Mouse (Mus musculus) NIH3T3 (cell line): Measurements from ENCODE around the gene Kcnk13.

Experiments
- DNase-seq: peaks from one replicate; pipeline ENCODE4 v3.0.0-alpha.2; 2012; ENCODE audit warnings: low read depth

The Kcnk13 gene

DNA sequence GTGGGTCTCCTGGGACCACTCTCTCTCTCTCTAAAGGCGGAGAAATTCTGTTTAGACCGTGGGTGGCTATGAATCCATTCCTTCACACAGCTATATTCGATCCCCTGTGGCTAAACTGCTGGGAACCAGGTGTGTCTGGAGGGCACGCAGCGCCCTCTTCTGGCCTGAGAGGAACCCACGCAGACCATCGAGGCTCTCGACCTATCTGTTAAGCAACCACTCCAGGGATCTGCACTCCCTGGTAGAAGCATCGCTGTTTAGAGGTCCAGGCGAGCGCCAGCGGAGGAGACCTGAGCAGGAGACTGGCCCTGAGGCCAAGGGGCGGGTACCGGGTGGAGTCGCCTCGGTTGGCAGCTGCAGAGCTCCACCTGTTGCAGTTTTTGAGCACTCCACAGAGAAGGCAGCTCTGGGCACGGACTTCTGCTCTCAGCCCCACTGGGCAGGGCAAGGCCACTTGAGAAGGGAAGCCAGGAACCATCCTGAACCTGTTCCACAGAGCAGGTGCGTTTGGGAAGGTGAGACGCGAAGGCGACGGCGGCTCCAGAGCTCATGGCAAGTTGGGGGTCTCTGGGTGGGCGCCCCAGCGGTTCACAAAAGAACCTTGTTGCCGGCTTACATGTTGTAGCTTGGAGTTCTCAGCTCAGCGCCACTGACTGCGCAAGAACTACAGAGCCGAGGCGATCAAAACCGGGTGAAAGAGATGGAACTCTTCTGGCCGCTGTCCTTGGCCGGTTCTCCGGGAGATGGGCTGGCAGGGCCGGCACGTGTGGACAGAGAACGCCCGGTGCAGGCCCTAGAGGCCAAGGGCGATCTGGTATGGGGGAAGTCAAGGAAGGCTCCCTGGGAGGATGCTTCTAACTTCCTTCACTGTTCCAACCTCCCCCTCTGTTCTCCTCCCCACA is at the start of gene Kcnk13:
Kcnk13 (plus strand) TSS at position 199 of the 902 bp plus-strand sequence.
- peak; percentile 85 for DNase-seq

DNA sequence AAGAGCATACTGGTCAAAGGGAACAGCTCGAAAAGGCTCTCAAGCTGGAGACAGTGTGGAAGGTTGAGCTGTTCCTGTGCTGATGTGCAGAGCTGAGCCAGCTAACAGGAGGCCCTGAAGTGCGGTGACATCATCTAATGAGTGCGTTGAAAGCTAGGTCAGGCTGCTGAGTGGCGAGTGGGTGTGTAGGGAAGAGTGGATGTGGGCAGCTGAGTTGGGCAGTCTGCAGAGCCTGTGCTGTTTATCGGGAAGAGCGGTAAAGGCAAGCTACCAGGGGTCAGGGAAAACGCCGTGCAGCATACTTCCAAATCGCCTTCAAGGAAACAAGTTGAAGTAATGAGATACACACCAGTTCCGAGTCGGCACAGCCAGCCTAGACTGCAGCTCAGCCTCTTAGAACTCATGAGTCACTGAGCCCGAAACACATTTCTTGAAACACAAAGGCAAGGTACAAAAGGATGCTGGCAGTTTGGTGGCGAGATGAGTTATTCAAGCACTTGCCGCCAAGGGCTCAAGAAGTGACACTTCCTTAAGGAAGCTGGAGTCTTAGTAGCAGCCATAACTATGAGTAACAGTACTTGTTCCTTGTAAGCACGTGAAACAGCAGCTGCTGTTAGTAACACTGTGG is 46.4 kb upstream of the Kcnk13 start:
- peak; percentile 61 for DNase-seq

DNA sequence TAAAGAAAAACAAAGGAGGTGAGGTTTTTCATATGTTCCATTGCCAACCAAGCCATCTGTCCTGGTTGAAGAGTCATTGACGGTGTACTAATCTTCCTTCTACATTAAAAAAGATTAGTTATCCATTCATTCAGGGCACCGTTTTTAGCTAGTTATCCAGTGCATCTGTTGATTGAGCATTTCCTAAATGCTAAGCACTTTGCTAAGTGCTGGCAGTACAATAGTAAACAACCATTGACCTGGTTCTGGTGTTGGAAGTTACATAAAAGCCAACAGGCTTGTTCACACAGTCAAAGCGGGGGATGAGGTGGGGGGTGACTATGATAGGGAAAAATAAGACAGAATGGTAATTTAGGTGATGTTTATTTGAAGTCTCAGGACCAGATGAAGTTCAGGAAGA is 44.7 kb upstream of the Kcnk13 start:
- DNase-seq = no peak

DNA sequence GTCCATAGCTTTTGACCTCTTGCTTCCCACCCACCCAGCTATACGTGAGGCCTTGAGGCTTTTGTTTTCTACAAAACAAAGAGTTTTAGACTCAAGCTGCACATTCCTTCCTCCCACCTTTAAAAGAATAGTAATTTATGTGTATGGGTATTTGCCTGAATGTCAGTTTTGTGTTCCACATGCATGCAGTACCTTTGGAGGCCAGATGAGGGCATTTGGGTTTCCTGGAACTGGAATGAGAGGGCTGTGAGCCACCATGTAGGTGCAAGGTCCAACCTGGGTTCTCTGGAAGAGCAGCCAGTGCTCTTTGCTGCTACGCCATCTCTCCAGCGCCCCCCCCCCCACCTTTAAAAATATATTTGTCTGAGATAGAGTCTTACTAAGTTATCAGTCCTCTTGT is 43.3 kb upstream of the Kcnk13 start:
- peak; percentile 31 for DNase-seq

DNA sequence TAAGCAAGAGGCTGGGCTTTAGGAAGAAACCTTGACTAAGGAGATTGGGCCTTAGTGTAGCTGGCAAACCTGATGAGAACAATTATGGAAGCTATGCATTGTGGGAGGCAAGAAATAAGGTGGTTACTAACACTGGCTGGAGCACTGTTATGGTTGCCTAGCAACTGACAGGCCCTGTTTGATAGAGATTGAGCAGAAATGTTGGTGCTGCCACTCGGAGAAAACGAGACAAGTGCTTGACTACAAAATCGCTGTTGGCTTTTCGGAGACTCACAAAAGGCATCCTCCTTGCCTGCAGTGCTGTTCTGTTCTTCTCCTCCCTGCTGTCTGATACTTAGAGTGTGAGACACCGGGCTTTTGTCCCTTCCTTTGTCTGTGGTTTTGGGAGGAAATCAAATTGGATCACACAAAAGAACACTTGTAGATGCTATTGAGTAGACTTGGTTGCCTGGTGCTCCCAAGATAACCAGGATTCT is 41.1 kb upstream of the Kcnk13 start:
- no peak for DNase-seq

DNA sequence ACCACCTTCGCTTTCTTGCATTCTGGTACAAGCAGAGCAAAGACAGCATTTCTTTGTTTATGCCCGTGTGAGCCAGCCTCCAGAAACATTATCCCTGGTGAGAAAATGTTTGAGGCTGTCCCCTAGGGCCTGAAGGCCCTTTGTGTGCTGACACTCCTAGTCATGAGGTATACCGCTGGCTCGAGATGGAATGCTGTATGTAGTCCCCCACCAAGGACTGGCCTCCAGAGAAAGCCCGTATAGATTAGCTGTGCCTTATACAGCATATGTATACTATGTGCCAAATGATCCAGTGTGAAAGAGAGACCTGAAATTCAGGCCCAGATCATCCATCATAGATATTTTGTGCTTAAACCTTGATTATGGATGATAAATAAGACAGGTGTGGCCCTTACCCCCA is 40.6 kb upstream of the Kcnk13 start:
- DNase-seq = no peak

DNA sequence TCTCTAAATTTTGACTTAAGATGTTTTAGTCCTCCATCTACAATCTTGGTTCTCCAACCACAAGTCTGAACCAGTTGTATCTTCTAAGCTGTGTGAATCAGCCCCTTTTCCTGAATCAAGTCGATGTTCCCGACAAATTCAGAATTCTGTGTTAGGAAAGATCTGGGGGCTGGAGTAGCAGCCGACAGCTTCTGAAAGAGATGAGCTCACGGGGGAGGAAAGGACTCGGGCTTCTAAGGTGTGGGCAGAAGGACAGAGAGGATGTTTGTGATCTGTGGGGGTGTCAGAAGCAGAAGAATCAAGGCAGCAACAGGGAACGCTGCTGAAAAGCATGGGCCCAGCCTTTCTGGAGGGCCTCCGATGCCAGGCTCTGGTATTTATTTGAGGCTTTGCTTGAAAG is 36.0 kb upstream of the Kcnk13 start:
- no peak for DNase-seq

DNA sequence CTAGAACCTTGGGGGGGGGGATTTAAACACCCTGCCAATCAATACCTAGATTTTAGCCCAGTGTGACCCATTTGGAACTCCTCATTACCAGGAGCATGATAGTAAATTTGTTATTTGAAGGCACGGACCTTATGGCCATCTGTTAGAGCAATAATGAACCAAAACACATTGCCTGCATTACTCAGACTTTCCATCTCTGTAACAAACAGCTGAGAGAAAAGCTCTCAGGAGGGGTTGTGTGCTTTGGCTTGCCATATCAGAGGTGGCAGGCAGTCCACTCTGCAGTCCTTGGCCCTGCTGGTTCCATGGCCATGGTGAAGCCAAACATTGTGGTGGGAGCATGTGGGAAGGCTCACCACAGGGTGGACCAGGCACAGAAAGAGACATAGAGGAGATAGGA is 35.1 kb upstream of the Kcnk13 start:
- no peak for DNase-seq

DNA sequence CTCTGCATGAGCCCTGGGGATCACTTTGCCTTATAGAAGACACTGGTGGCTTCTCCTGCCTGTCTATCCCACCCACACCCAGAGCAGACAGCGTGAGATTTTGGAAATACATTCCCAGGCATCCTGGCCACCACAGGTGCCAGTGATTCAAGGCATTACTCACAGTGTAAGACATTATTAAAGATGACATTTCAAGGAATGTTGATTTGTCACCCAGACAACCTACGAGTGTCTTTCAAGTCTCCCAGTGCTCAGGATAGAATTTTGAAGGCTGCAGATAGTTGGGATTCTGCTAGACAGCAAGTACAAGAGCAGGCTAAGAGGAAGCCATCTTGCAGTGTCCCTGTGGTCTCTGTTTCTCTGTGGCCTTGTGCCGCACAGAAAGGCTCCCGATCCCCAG is 32.1 kb upstream of the Kcnk13 start:
- DNase-seq = no peak

DNA sequence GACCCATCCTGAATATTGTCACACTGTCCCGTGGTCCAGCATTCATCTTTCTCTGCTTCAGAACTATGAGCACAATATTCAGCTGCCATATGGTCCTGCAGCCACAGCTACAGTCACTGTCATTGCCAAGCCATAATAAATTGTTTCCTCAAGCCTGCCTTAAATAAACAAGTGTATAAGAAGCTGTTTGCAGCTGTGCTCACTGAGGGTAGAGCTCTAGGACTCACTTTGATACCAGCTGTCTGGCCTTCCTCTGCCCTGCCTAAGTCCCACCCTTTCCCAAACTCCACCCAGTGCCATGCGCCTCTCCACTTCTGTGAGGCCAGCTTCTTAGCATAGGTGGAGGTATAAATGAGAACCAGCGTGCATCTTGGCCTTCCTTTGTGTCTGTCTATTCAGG is 30.7 kb upstream of the Kcnk13 start:
- DNase-seq = no peak

DNA sequence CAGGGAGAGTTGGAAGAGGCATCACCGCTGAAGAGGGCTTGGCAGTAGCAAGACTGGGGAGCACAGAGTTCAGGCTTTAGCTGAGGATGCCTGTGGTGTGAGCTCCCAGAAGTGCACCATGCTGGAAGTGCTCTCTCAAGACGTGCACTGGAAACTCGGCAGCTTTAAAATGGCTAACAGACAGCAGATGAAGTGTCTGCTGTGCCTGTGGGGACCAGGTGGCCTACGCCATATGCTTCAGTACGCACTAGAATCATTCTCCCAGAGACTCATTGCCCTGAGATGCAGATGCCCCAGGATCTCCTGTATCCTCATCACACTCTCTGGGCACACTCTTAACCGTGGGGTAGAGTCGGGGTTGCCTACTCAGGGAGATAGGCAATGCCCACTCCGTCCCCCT is 28.9 kb upstream of the Kcnk13 start:
- no peak for DNase-seq

DNA sequence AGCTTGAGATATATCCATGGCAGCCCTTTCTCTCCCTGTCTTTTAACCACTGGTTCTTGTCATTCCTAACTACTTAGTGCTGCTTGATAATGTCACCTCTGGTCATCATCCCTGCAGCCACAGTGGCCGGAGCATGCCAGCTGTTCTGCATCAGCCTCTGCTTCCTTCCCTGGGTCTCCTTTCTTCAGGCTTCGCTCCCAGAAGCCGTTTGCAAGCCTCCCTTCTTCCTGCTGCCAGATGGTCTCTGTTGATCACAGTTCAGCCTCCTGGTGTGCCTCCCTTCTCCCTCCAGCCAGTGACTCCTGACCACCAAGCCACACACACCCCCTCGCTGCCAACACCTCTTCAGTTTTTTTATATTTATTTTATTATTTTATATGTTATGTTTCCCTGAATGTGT is 25.8 kb upstream of the Kcnk13 start:
- no peak for DNase-seq

DNA sequence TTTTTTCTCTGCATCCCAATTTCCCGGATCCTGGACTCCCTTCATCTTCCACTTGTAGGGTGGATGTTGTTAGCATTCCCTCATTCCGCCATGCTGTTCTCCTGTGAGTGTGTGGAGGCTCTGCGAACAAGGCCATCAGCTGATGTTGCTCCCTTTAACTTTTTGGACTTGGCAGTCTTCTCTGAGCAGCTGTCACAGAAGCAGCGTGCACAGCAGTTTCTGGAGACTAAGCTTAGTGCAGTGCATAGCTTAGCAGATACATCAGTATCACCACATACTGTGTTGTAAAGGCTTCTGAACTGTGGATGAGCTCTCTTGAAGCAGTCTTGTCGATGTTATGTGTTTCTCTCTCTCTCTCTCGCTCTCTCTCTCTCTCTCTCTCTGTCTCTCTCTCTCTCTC is 25.1 kb upstream of the Kcnk13 start:
- no peak for DNase-seq

DNA sequence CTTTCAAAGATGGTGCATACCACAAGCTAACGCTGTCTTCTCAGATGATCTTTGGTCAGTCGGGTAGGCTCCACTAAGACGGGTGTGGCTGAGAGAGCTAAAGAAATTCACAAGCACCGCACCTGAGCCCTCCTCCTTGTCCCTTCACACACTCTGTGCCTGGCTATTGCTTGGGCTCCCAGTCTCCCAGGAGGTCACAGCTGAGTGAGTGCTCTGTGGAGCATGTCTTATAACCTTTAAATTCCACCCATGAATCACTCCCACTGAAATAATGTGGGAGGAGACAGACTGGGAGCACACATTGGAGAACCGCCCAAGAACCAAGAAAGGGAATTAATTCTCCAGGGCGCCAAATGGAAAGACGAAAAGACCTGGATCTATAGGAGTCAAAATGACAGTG is 23.6 kb upstream of the Kcnk13 start:
- peak; percentile 17 for DNase-seq

DNA sequence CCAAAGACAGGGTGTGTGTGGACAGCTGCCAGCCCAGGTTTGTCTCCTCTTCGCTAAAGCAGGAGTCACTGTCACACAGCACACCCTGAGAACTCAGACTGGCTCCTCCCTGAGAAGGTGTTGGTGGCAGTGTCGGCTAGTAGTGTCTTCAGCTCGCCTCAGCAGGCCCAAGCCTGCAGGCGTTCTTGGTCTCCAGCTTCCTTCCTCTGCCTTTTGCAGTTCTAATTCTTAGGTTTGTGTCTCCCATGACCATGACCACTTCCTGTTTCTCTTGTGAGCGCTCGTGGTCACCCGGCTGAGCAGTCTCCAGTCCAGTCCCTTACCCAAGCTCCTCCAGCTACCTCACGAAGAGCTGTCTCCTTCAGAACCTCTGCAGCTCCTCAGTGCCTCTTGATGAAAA is 21.9 kb upstream of the Kcnk13 start:
- no peak for DNase-seq

DNA sequence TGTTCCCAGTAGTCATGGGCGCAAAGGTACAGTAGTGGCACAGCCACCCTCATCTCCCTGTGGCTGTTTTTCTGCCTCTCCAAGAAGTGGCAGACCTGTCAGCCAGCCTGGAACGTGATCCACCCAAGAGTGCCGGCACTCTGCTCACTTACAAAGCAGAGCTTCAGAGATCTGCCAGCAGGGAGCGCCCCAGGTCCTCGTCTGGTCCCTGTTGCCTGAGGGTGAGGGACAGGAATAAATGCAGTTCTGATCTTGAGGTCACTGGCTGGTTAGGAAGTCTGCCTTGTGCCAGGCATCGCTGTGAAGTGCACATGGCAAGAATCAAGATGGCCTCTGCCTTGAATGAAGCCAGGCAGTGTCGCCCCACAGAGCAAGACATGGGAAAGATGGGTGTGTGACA is 11.4 kb upstream of the Kcnk13 start:
- DNase-seq = peak; percentile 58

DNA sequence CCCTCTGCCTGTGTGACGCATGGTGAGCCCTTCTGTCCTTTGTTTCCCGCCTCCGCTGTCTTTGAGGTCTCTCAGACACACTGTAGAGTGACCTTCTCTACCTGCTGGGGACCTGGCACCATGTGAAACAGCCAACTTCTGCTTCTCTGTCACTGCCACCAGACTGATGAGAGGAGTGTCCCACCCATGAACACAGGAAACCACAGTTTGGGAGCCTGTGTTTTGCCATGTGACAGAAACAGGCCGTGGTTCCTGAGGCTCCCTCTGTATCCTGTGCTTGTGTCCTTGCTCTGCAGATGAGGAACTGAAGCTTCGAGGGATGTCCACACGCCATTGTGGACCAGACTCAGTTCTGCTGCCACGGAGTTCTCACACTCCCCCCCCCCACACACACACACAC is 7.9 kb upstream of the Kcnk13 start:
- no peak for DNase-seq

DNA sequence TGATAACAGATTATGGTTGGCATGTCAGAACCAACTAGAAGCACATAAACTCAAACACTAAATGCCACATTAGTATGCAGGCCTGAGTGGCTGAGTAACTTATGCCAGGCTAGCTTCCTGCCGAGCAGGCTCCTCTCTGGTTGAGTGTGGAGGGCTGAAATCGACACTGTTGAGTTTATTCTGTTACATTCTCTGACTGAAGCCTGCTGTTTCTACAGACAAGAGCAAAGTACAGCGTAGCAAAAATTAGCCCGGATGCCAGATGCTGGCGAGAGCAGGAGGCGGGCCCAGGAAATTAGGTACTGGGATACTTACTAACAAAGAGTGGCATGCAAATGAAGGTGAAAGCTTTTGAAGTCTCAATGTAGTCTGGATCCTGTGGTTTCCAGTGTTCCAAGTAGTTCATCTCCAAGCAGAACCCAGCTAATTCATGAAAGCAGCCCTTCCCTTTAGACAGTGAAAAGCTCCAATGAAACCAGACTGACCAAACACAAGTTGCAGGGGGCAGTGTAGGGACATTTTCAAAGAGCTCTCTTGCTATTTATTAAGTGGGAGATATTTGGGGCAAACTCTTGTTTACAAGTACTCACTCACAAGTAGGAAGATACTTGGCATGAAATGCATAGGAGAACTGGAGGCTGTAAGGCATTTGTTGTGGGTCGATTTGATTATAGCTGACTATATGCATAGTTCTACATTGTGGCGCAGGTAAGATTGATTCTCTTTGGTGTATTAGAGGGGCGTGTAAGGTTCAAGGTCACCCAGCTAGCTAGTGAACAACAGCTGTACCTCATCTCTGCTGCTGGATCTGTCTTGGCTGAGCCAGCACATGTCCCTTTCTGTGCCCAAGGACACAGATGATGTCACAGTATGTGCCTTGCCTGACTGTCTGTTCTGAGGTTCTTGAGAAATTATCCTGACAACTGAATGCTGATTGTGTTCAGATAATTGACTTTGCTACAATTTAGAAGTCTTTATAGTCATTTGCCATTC is 5.9 kb upstream of the Kcnk13 start:
- no peak for DNase-seq

DNA sequence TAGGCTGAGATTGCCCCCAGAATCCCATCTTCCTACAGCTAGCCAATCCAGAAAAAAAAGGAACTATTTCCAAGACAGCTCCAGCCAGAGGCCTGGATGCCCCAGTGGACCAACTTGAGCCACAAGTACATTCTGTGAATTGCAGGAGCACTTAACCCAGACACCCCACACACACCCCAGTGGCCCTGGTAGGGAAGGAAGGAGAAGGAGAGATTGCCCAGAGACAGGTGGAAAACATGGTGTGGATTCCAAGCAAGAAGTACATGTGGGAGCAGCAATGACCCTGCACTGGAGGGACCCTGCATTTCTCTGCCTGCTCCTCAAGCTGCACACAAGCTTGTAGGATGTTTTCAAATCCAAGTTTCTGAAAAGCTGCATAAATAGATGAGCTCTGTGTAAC is 5.0 kb upstream of the Kcnk13 start:
- no peak for DNase-seq

DNA sequence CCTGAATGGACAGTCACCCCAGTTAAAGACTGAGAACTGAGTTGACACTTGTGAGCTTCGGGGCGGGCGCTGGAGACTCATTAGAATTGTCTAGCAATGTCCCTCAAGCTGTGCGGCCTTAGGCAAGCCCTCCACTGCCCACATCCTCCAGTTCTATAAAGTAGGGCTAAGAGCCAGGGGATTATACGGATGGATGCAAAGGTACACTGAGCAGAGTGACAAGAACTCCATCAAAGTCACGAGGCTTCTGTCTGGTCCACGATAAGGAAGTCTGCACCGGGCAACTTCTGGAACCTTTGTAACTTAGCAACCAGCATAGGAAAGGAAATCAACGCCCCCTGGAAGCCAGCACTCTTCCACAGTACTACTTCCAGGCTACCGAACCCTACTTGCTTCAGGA is 4.4 kb upstream of the Kcnk13 start:
- DNase-seq = no peak

DNA sequence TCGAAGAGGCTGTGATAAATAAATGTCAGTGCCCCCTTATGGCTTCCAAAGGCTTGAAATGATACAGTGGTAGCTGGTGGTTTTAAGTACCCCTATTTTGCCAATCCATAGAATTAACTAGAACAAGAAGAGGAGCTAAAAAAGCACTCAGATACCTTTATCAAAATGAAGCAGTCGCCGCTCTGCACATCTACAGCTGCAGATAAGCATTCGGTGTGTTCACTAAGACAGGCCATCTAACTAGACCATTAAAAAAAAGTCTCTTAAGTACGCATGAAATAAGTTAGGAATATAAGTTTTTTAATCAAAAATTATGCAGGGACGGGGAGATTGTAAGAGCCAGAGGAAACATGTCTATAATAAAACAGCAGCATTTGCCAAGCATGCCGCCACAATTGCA is 3.6 kb upstream of the Kcnk13 start:
- no peak for DNase-seq
